Mouse (Mus musculus) hindbrain, postnatal 0 days (tissue): Measurements from ENCODE around the gene Wnt6. TPM values are rescaled to one million over a fixed set of nuclear protein-coding genes. Genes with fewer than 3 reads are reported as not detected.

Experiments
- ATAC-seq: fragments of 200-750 bp; cut with Nextera tagmentation; 2 replicates; pipeline ENCODE4 v1.8.0; 2017; ENCODE audit warnings: mild to moderate bottlenecking, moderate TSS enrichment, moderate library complexity
- DNase-seq: peaks from one replicate; pipeline ENCODE4 v3.0.0-alpha.2; 2015; ENCODE audit warnings: low spot score
- H3K27ac ChIP-seq: fragments of 300-500 bp; sonication (generic); 2 replicates; pipeline ENCODE4 v1.5.1; 2014; ENCODE audit warnings: mild to moderate bottlenecking
- H3K27me3 ChIP-seq: fragments of 300-500 bp; sonication (generic); 2 replicates; pipeline ENCODE4 v1.6.1; 2014; ENCODE audit warnings: low read length, mixed read lengths; ENCODE audit not compliant: insufficient read depth
- H3K36me3 ChIP-seq: fragments of 300-500 bp; sonication (generic); 2 replicates; pipeline ENCODE4 v1.6.1; 2014; ENCODE audit warnings: low read length, mixed read lengths; ENCODE audit not compliant: insufficient read depth
- H3K4me1 ChIP-seq: fragments of 300-500 bp; sonication (generic); 2 replicates; pipeline ENCODE4 v1.6.1; 2014; ENCODE audit warnings: antibody characterized with exemption, low read length, mixed read lengths; ENCODE audit not compliant: insufficient read depth
- H3K4me2 ChIP-seq: fragments of 300-500 bp; sonication (generic); 2 replicates; pipeline ENCODE4 v1.6.1; 2014; ENCODE audit warnings: low read depth, mild to moderate bottlenecking, low read length, moderate library complexity, mixed read lengths
- H3K4me3 ChIP-seq: fragments of 300-500 bp; sonication (generic); 2 replicates; pipeline ENCODE4 v1.5.1; 2014; ENCODE audit warnings: low read length
- H3K9ac ChIP-seq: fragments of 300-500 bp; sonication (generic); replicated peaks from 2 replicates; pipeline ENCODE4 v1.6.1; 2014; ENCODE audit warnings: mild to moderate bottlenecking, low read length, moderate library complexity, mixed read lengths
- H3K9me3 ChIP-seq: fragments of 300-500 bp; sonication (generic); 2 replicates; pipeline ENCODE4 v1.6.1; 2016; ENCODE audit warnings: low read length, mixed read lengths
- CTCF ChIP-seq: IDR thresholded peaks from 2 replicates; pipeline ENCODE4 v1.5.1; 2016; ENCODE audit warnings: antibody characterized with exemption, control low read depth, low read depth
- WGBS: fragments of 180-500 bp; shearing (Covaris S2); extraction: QIAGEN DNeasy Blood & Tissue Kit; methylation state at CpG from one replicate; pipeline ENCODE4 v1.1.7; 2014; 5-methylcytosine and 5-hydroxymethylcytosine counted together
- polyA plus RNA-seq: library from polyadenylated mRNA; unstranded; fragments of >200 nt; fragmentation: Nextera tagmentation; extraction: Ambion mirVana; gene quantifications from 2 replicates; pipeline ENCODE4 v1.2.1, GENCODE M21; 2015
- total RNA-seq: library from RNA; depleted of rRNA; stranded (reverse); fragments of >200 nt; gene quantifications from 2 replicates; pipeline ENCODE4 v1.2.3, GENCODE M21; 2014

Gene Wnt6
- total and polyA plus RNA-seq, 2 experiments from 2014 or later = 7.4 to 11.2 TPM

GRCm38 (mm10) chr1:74753266-74753974 lies 18.3 kb upstream of the Wnt6 start:
- H3K27ac ChIP-seq = no peak overlapping the region
- H3K9ac ChIP-seq = no peak overlapping the region
- no peak overlapping the region for H3K4me2 ChIP-seq
- WGBS = 88% methylated on average over 8 of the region's 8 CpGs
- no peak overlapping the region for H3K4me3 ChIP-seq
- H3K9me3 ChIP-seq = no peaks in the 10 kb centered on the region
- no peaks in the 10 kb centered on the region for H3K36me3 ChIP-seq
- TF ChIP-seq CTCF = no peak
- no peaks in the 10 kb centered on the region for H3K4me1 ChIP-seq
- no peak for DNase-seq
- peaks cover 7% of the 10 kb centered on the region; the same call in 1 of the 2 replicates for H3K27me3 ChIP-seq
- no peak for ATAC-seq

GRCm38 (mm10) chr1:74754175-74754785 lies 17.4 kb upstream of the Wnt6 start:
- no peak for DNase-seq
- ATAC-seq = no peak
- WGBS = 78% methylated on average over 5 of the region's 5 CpGs

GRCm38 (mm10) chr1:74759773-74760172 lies 11.9 kb upstream of the Wnt6 start:
- H3K27ac ChIP-seq = no peak overlapping the region
- no peaks in the 10 kb centered on the region for H3K9me3 ChIP-seq
- no peak overlapping the region for H3K4me3 ChIP-seq
- H3K9ac ChIP-seq = no peak overlapping the region
- H3K27me3 ChIP-seq = no peaks in the 10 kb centered on the region
- DNase-seq = peak; percentile 76
- H3K36me3 ChIP-seq = no peaks in the 10 kb centered on the region
- H3K4me2 ChIP-seq = no peak overlapping the region
- no peaks in the 10 kb centered on the region for H3K4me1 ChIP-seq
- WGBS = 29% methylated on average over 4 of the region's 4 CpGs
- peak; percentile 58; the same call in 1 of the 2 replicates for ATAC-seq
- TF ChIP-seq CTCF = peak; percentile 77

More at GRCm38 (mm10) chr1:74754175-74754785, 17.4 kb upstream of the Wnt6 start:
- Histone ChIP-seq H3K27ac (no peak overlapping the region), H3K4me1 (no peaks in the 10 kb centered on the region), H3K9ac (no peak overlapping the region), H3K27me3 (peaks cover under 1% of the 10 kb centered on the region; the same call in 1 of the 2 replicates), H3K36me3 (no peaks in the 10 kb centered on the region), H3K4me2 (no peak overlapping the region), H3K4me3 (no peak overlapping the region), H3K9me3 (no peaks in the 10 kb centered on the region)
- TF ChIP-seq CTCF = no peak

GRCm38 (mm10) chr1:74763081-74763480 lies 8.6 kb upstream of the Wnt6 start:
- Histone ChIP-seq H3K9ac (no peak overlapping the region), H3K4me1 (no peaks in the 10 kb centered on the region), H3K27me3 (no peaks in the 10 kb centered on the region), H3K4me2 (no peak overlapping the region), H3K9me3 (no peaks in the 10 kb centered on the region), H3K27ac (no peak overlapping the region), H3K4me3 (no peak overlapping the region), H3K36me3 (no peaks in the 10 kb centered on the region)
- DNase-seq (peak; percentile 90), ATAC-seq (0 out of 2 replicates have a peak, but pooled peaks have one; percentile 47)
- TF ChIP-seq CTCF = peak; percentile 75
- WGBS = 5% methylated on average over 6 of the region's 6 CpGs

- Histone ChIP-seq H3K9me3 (no peaks in the 10 kb centered on the region), H3K27me3 (peaks cover 50% of the 10 kb centered on the region), H3K9ac (no peak overlapping the region), H3K27ac (no peak overlapping the region), H3K4me3 (peak overlapping the region; percentile 40), H3K36me3 (no peaks in the 10 kb centered on the region), H3K4me1 (0 out of 2 replicates have a peak, but pooled peaks cover 4% of the 10 kb centered on the region), H3K4me2 (peak overlapping the region; percentile 75)
- no peak for DNase-seq
- no peak for ATAC-seq
- no peak for TF ChIP-seq CTCF
- 2% methylated on average over 35 of the region's 35 CpGs for WGBS
Observed at GRCm38 (mm10) chr1:74770727-74771466, 795 bp upstream of the Wnt6 start.

- no peak for TF ChIP-seq CTCF
- Histone ChIP-seq H3K4me1 (0 out of 2 replicates have a peak, but pooled peaks cover 9% of the 10 kb centered on the region), H3K36me3 (no peaks in the 10 kb centered on the region), H3K4me3 (peak overlapping the region; percentile 40), H3K9me3 (no peaks in the 10 kb centered on the region), H3K9ac (0 out of 2 replicates have a peak overlapping the region, but pooled peaks have one; percentile 13), H3K4me2 (peak overlapping the region; percentile 75), H3K27ac (no peak overlapping the region), H3K27me3 (peaks cover 50% of the 10 kb centered on the region)
- ATAC-seq = no peak
- WGBS = under 1% methylated on average over 18 of the region's 26 CpGs
- DNase-seq = no peak
Observed at GRCm38 (mm10) chr1:74771467-74771844, 236 bp upstream of the Wnt6 start.
